Mouse (Mus musculus) olfactory bulb, adult 2 months (tissue): ENCODE measurements at regions not wholly inside any gene's neighbourhood (a gene's known extent, or its start where the extent isn't known, plus 50 kb on each side); places are given as distances from the start of the nearest gene placed in this dataset.

Experiments used
- CTCF ChIP-seq: fragments of 200-500 bp; IDR thresholded peaks from 2 replicates; pipeline ENCODE4 v1.5.1; 2012; ENCODE audit warnings: low read depth, mild to moderate bottlenecking, low read length, moderate library complexity; ENCODE audit not compliant: insufficient read depth
- POLR2A ChIP-seq: fragments of 200-500 bp; IDR thresholded peaks from 2 replicates; pipeline ENCODE4 v1.6.1; 2012; ENCODE audit warnings: mild to moderate bottlenecking, low read depth, low read length, moderate library complexity; ENCODE audit not compliant: insufficient read depth

DNA sequence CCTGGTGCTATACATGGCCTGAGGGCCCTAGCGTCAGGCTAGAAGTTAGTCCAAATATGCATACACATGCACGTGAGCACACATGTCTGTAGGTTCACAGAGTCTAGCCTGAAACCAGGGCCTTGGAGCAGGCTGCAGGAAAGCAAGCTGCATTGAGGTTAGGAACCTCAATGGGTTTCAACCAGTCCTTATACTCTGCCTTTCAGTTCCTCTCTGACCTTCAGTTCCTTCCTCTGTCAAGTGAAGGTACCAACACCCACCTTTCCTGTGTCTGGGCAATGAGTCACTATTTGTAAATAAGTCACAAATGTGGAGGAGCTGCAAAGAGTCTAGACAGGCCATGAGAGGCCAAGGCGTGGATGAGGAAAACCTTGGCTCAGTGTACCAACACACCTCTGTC lies 89.1 kb upstream of the Zfp703 start:
- TF ChIP-seq CTCF (no peak), POLR2A (no peak)
